ENCODE assay signal across 12 mouse cellular contexts in the genomic region with DNA sequence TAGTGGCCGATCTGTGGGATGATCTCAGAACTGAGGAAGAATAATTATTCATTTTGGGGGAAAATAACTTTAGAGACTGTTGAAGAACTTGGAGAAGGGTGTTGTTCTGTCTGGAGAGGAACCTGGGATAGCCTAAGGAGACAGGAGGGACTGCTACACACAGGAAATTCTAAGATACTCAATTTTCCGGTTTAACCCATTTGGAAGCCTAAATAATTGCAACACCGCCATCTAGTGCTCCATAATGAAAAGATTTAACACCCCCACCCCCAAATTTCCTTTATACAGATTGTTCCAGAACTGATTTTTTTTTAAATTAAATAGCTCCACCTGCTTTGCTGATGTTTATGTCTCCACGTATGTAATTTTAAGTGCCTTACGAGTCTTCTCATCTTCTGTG.
A peak's percentile ranks its signal among the peaks of the same experiment; 100 is the strongest.
DNase-seq lines count a peak whose midpoint lies in the region; ATAC-seq and TF ChIP-seq lines count a peak whose summit lies in the region.
"Had no signal": no experiment of that assay in that cellular context is flagged by ENCODE, and none has a peak within 500 bp of the region (broad histone marks: within the 10 kb centered on the region; RNA-seq: fewer than 3 reads in every experiment).

No protein-coding gene starts in this region.

- 32% methylated on average over 5 of the region's 5 CpGs for WGBS in heart, adult 2 months
- 38% methylated on average over 5 of the region's 5 CpGs for WGBS in heart, embryonic 12.5 days
- WGBS in liver, postnatal 0 days (ENCODE audit: insufficient replicate concordance), result 30% methylated on average over 5 of the region's 5 CpGs
- 37% methylated on average over 5 of the region's 5 CpGs for WGBS in liver, embryonic 11.5 days
- WGBS in midbrain, embryonic 14.5 days, result 50% methylated on average over 5 of the region's 5 CpGs

- no peaks in the 10 kb centered on the region for H3K9me3 ChIP-seq in heart, embryonic 12.5 days (replicated peaks)
- no peaks in the 10 kb centered on the region for H3K9me3 ChIP-seq in liver, postnatal 0 days (ENCODE audit: low read length)
- no peaks in the 10 kb centered on the region for H3K9me3 ChIP-seq in liver, embryonic 11.5 days (ENCODE audit: control insufficient read depth, low read length)
- H3K9me3 ChIP-seq in midbrain, embryonic 14.5 days (ENCODE audit: control insufficient read depth, low read length), result no peaks in the 10 kb centered on the region
- H3K9me3 ChIP-seq: forebrain, embryonic 10.5 days; liver, embryonic 13.5 days; neural tube, embryonic 13.5 days had no signal

- no peak for ATAC-seq in heart, embryonic 12.5 days (ENCODE audit: insufficient number of reproducible peaks, low FRiP score)
- no peak for ATAC-seq in liver, postnatal 0 days
- no peak for ATAC-seq in liver, embryonic 11.5 days (replicated peaks; ENCODE audit: low FRiP score)
- ATAC-seq in midbrain, embryonic 14.5 days (ENCODE audit: low FRiP score, low TSS enrichment), result no peak

- H3K9ac ChIP-seq in heart, adult 2 months (ENCODE audit: low read depth, low read length), result no peak overlapping the region
- H3K9ac ChIP-seq in heart, embryonic 12.5 days, result no peak overlapping the region
- H3K9ac ChIP-seq in liver, postnatal 0 days (replicated peaks), result no peak overlapping the region
- no peak overlapping the region for H3K9ac ChIP-seq in liver, embryonic 11.5 days (ENCODE audit: low read depth, low read length)
- no peak overlapping the region for H3K9ac ChIP-seq in midbrain, embryonic 14.5 days (replicated peaks; ENCODE audit: low read length)
- H3K9ac ChIP-seq: liver, embryonic 13.5 days; neural tube, embryonic 13.5 days had no signal

- no peak overlapping the region for H3K4me3 ChIP-seq in heart, adult 2 months
- H3K4me3 ChIP-seq in heart, embryonic 12.5 days, result no peak overlapping the region
- no peak overlapping the region for H3K4me3 ChIP-seq in liver, postnatal 0 days (ENCODE audit: low read depth, low read length)
- H3K4me3 ChIP-seq in liver, embryonic 11.5 days (ENCODE audit: low read depth, low read length), result no peak overlapping the region
- H3K4me3 ChIP-seq in midbrain, embryonic 14.5 days (replicated peaks; ENCODE audit: low read depth, low read length), result no peak overlapping the region
- H3K4me3 ChIP-seq: forebrain, embryonic 10.5 days; liver, embryonic 13.5 days; neural tube, embryonic 13.5 days had no signal

- TF ChIP-seq EP300 in heart, adult 2 months (IDR thresholded peaks at IDR 0.05; ENCODE audit: insufficient read depth, low read depth, low read length), result no peak
- TF ChIP-seq EP300 in liver, postnatal 0 days (IDR thresholded peaks at IDR 0.05; ENCODE audit: low read depth), result no peak

- no peak for TF ChIP-seq POLR2A in heart, adult 2 months (IDR thresholded peaks at IDR 0.05; ENCODE audit: insufficient read depth, low read depth, low read length)

- no peak overlapping the region for H3K4me2 ChIP-seq in heart, embryonic 12.5 days
- no peak overlapping the region for H3K4me2 ChIP-seq in liver, postnatal 0 days (ENCODE audit: low read depth, low read length)
- H3K4me2 ChIP-seq in liver, embryonic 11.5 days, result no peak overlapping the region
- H3K4me2 ChIP-seq in midbrain, embryonic 14.5 days (ENCODE audit: low read length), result no peak overlapping the region
- H3K4me2 ChIP-seq: liver, embryonic 13.5 days; neural tube, embryonic 13.5 days had no signal

- H3K79me2 ChIP-seq in heart, adult 2 months (replicated peaks; ENCODE audit: control insufficient read depth, insufficient read depth, low read length), result no peaks in the 10 kb centered on the region

- no peaks in the 10 kb centered on the region for H3K36me3 ChIP-seq in heart, adult 2 months (ENCODE audit: control insufficient read depth, insufficient read depth, low read length)
- H3K36me3 ChIP-seq in heart, embryonic 12.5 days, result no peaks in the 10 kb centered on the region
- H3K36me3 ChIP-seq in liver, postnatal 0 days (replicated peaks; ENCODE audit: insufficient read depth, low read length), result no peaks in the 10 kb centered on the region
- no peaks in the 10 kb centered on the region for H3K36me3 ChIP-seq in liver, embryonic 11.5 days (ENCODE audit: control insufficient read depth, insufficient read depth, low read length)
- no peaks in the 10 kb centered on the region for H3K36me3 ChIP-seq in midbrain, embryonic 14.5 days (ENCODE audit: control insufficient read depth, insufficient read depth, low read length)
- H3K36me3 ChIP-seq: forebrain, embryonic 10.5 days; liver, embryonic 13.5 days; neural tube, embryonic 13.5 days had no signal

- H3K27me3 ChIP-seq in heart, adult 2 months (ENCODE audit: control insufficient read depth, insufficient read depth, low read length), result no peaks in the 10 kb centered on the region
- no peaks in the 10 kb centered on the region for H3K27me3 ChIP-seq in heart, embryonic 12.5 days (replicated peaks)
- no peaks in the 10 kb centered on the region for H3K27me3 ChIP-seq in liver, postnatal 0 days (ENCODE audit: insufficient read depth, low read length)
- no peaks in the 10 kb centered on the region for H3K27me3 ChIP-seq in liver, embryonic 11.5 days (replicated peaks; ENCODE audit: control insufficient read depth, insufficient read depth, low read length)
- H3K27me3 ChIP-seq in midbrain, embryonic 14.5 days (ENCODE audit: control insufficient read depth, insufficient read depth, low read length), result no peaks in the 10 kb centered on the region
- H3K27me3 ChIP-seq: liver, embryonic 13.5 days; neural tube, embryonic 13.5 days had no signal

- no peak for DNase-seq in heart, adult 2 months
- no peak for DNase-seq in liver, postnatal 0 days
- DNase-seq in liver, embryonic 11.5 days (ENCODE audit: low spot score), result no peak
- peak; percentile 28 for DNase-seq in R1 (ENCODE audit: low read depth, low spot score)
- peak; percentile 77 for DNase-seq in midbrain, embryonic 14.5 days
- no peak for DNase-seq in adrenal gland, postnatal 4 days (ENCODE audit: low spot score in 2 of 2)
- no peak for DNase-seq in cerebellum, postnatal 36 days
- DNase-seq: cerebellum, adult 11-12 months; liver, embryonic 13.5 days had no signal

- TF ChIP-seq CTCF in heart, adult 2 months (IDR thresholded peaks at IDR 0.05), result peak; percentile 72
- peak; percentile 47 for TF ChIP-seq CTCF in liver, postnatal 0 days (IDR thresholded peaks at IDR 0.05; ENCODE audit: low read depth)

- H3K4me1 ChIP-seq in heart, adult 2 months (ENCODE audit: control insufficient read depth, insufficient read depth, low read length), result no peaks in the 10 kb centered on the region
- H3K4me1 ChIP-seq in heart, embryonic 12.5 days (replicated peaks), result no peaks in the 10 kb centered on the region
- no peaks in the 10 kb centered on the region for H3K4me1 ChIP-seq in liver, postnatal 0 days (ENCODE audit: insufficient read depth)
- no peaks in the 10 kb centered on the region for H3K4me1 ChIP-seq in liver, embryonic 11.5 days (replicated peaks; ENCODE audit: control insufficient read depth, insufficient read depth, low read length)
- no peaks in the 10 kb centered on the region for H3K4me1 ChIP-seq in midbrain, embryonic 14.5 days (ENCODE audit: control insufficient read depth, insufficient read depth, low read length)
- H3K4me1 ChIP-seq: forebrain, embryonic 10.5 days; neural tube, embryonic 13.5 days had no signal

- no peak overlapping the region for H3K27ac ChIP-seq in heart, adult 2 months
- H3K27ac ChIP-seq in heart, embryonic 12.5 days (ENCODE audit: poor library complexity, severe bottlenecking), result no peak overlapping the region
- H3K27ac ChIP-seq in liver, postnatal 0 days (ENCODE audit: low read depth), result no peak overlapping the region
- no peak overlapping the region for H3K27ac ChIP-seq in liver, embryonic 11.5 days (ENCODE audit: low read depth, low read length)
- no peak overlapping the region for H3K27ac ChIP-seq in midbrain, embryonic 14.5 days (replicated peaks; ENCODE audit: low read depth, low read length)
- H3K27ac ChIP-seq: forebrain, embryonic 10.5 days; liver, embryonic 13.5 days; neural tube, embryonic 13.5 days had no signal

- intact Hi-C loops in heart, adult 2 months (cut with DNase I), result no loop called here

Comparison
In these comparisons a context has a peak if more than half of its experiments do, and no peak if none do; other contexts are left out.
1. DNase-seq: peak in R1 (single experiment) and midbrain, embryonic 14.5 days (single experiment); none in heart, adult 2 months (0 of 2), liver, postnatal 0 days (single experiment), liver, embryonic 11.5 days (single experiment), adrenal gland, postnatal 4 days (0 of 2) and cerebellum, postnatal 36 days (0 of 2).